Mouse (Mus musculus): Measurements from ENCODE around the gene Usp49.

Gene Usp49

DNA sequence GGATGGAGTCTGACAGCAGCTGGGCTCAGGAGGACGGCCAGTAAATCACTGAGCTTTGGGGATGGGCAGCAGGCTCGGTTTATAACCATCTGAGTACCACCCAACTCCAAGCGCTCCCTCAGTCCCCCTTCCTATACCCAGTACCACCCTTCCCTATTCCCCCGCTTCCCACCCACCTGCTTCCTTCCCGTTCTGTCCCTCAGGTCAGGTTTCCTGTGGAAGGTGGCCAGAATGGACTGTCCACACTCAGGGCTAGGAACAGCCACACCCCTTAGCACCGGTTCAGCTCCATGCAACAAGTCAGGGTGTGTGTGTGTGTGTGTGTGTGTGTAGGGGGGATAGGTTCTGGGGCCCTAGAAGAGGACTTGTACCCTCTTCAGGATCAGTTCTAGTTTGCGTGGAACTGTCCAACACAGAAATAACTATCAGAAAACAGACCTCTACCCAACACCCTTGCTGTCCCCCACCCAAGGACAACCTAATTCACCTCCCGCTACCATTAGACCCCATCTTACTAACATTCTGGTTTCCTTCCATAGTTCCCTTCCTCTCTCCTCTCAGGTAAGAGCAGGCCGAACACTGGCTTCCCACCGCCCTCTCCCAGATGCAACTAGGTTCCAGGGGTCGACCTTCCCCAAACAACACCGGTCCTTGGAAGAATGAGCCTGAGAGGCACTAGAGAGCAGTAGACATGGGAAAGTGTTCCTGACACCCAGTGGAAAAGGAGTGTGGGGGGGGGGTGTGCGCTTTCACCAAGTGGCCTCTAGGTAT is 63.4 kb downstream of the Usp49 start:
- DNase-seq (ENCODE audit: low read depth, low spot score), result no peak

DNA sequence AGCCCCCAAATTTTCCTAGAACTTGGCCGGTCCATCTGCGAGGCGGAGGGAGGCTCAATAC is 63.8 kb downstream of the Usp49 start, which contains the start of gene Gm21981:
Gene Gm21981 (minus strand): TSS at position 14 of the 61 bp plus-strand sequence.
- DNase-seq (ENCODE audit: low read depth, low spot score), result no peak

DNA sequence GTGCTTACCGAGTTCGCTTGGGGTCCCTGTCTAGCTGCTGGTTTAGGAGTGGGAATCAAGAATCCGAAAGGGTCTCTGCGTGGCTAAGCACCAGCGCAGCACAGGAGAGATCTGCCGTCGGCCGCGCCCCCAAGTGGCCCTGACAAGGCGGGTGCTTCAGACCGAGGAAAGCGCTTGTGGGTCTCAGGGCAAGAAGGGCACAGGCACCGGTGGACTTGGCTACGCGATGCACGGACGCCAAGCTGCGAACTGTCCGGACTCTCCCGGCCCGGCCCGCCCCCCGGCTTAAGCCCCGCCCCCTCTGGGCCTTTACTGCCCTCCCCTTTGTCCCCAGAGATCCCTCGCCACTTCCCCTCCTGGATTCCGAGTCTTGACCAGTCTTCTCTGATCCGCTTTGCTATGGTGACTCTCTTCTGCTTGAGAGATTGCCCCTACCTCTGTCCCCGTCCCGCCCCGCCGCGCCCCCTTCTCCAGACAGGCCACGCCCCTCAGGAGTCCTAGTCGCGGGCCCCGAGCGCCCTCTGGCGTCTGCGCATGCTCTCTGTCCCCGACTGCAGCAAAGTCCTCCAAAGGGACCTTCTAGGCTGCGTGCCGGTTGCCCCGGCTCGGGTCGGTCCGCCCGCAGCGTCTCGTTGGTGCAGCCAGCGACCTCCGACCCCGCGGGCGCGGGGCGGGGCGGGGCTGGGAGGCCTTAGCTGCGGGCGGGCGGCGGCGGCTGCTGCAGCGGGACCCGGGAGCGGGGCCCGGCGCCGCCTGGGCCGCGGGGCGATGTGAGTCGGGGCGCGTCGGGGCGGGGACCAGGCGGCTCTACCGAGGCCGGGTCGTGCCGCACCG is 64.2 kb downstream of the Usp49 start, which contains the start of gene Prickle4:
Gene Prickle4 (minus strand): TSS at position 234 of the 834 bp plus-strand sequence.
- DNase-seq (ENCODE audit: low read depth, low spot score), result peak; percentile 98

DNA sequence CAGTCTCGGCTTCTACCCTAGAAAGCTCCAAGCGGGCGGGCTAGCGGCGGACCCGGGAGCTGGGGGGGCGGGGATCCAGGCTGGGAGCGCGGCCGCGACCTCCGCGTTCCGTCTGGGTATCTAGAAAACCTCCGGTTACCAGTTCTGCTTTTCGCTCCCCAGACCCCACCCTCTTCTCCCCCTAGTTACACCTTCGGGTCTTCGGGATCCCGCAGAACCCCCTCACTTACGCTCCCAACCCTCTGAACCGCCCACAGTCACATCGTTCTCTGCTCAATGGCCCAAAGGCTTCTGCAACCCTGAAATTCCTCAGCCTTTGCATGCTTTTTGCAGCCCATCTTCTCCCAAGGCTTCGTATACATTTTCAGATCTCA is 64.8 kb downstream of the Usp49 start:
- peak; percentile 47 for DNase-seq (ENCODE audit: low read depth, low spot score)

DNA sequence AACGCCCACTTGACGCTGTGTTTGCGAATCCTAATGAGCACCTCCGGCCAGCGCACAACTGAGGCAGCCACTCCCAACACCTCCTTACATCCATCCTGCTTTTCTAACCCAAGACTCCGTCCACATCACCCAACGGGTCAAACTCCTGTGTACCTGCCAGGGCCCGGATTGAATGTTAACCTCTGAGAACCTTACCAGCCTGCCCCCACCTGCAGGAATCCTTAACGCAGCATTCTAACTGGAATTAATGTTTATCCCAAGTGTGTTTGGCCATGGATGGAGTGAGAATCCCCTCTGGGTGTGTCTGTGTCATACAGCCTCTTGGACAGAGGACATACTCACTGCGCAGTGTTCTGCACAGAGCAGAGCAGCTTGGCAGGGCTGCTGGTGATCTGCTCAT is 67.7 kb downstream of the Usp49 start:
- DNase-seq (ENCODE audit: low read depth, low spot score), result no peak

DNA sequence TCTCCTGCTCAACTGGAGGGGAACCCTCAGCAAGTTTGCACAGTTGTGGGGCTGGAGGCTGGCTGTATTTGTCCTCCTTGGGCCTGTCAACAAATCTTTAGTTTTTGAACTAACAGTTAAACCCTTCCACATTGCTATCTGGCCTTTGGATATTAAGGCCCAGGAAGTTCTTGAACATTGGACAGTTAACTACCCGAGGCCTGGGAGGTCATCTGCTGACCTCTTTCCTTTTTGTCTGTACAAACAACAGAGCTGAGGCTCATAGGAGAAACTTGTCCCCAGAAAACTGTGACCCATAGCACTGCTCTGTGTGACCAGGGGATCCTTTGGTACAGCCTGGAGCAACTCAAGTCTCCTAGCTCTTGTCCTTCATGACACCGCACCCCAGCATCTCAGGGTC is 68.6 kb downstream of the Usp49 start:
- DNase-seq (ENCODE audit: low read depth, low spot score), result no peak

DNA sequence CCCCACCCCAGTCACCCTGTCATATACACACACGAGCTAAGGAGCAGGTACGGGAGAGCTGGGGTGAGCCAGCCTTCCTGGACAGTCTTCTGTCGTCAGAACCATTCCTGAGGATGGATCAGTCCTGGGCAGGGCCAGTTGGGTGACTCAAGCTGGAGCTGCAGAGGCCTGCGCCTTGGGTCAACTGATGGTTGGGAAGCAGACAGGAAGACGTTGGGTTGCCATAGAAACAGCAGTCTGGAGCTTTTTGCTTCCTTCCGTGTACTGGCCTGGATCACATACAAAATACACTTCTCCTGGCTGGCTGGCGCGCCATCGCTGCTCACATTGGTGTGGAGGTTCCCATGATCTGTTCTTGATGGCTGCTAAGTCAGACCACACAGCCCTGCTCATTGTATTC is 71.3 kb downstream of the Usp49 start:
- peak; percentile 72 for DNase-seq (ENCODE audit: low read depth, low spot score)

DNA sequence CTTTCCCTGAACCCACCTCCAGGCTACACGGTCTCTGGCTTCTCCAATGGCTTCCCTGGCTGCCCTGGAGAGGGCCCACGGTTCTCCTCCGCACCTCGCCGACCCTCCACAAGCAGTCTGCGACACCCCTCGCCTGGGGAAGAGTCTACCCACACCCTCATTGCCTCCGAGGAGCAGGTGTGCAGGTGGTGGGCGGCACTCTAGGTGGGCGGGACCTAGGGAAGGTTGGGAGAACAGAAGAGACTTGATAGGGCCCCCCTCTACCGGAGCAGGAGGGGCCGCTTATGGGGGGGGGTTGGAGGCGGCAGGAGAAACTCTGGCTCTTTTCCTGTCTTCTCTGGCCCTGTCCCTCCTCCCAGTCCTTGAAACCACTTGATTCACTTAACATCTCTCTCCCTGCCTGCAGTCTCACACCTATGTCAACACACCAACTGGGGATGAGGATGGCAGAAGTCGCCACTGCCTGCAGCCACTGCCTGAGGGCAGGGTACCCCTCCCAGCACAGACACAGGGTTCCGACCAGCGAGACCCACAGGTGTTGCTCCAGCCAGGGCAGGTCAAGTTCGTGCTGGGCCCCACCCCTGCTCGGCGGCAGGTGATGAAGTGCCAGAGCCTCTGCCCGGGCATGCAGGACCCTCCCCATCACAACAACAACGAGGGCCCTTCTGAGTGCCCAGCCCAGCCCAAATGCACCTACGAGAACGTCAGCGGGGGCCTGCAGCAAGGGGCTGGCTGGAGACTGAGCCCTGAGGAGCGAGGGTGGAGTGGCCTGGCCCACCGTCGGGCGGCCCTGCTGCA is 72.3 kb downstream of the Usp49 start:
- no peak for DNase-seq (ENCODE audit: low read depth, low spot score)

DNA sequence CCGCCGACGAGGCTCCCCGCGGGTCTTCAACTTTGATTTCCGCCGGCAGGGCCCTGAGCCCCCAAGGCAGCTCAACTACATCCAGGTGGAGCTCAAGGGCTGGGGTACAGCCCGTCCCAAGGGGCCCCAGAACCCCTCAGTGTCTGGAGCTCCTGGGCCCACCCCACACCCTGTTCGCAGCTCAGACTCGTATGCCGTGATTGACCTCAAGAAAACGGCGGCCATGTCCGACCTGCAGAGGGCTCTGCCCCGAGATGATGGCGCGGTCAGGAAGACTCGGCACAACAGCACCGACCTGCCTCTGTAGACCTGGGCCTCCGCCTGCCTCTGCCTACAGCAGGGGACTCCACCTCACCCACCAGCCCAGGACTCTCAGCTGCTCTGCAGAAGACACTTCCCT is 73.1 kb downstream of the Usp49 start:
- no peak for DNase-seq (ENCODE audit: low read depth, low spot score)

DNA sequence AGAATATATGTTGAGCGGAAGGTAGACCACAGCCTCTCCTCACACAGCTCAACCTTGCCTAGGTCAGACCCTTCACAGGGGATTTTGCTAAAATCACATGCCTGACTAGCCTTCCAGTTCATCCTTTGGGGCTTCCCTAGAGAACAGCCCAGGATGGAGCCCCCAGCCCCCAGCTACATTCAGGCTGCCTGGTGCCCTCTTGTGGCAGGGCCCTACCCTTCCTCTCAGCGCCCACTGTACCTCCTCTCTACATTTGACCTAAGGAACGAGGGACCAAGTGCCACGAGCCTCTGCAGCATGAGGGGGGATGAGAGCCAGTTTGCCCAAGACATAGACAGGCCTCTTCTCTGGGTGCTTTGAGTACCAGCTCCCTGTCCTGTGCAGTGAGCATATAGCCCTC is 74.2 kb downstream of the Usp49 start:
- DNase-seq (ENCODE audit: low read depth, low spot score), result no peak

DNA sequence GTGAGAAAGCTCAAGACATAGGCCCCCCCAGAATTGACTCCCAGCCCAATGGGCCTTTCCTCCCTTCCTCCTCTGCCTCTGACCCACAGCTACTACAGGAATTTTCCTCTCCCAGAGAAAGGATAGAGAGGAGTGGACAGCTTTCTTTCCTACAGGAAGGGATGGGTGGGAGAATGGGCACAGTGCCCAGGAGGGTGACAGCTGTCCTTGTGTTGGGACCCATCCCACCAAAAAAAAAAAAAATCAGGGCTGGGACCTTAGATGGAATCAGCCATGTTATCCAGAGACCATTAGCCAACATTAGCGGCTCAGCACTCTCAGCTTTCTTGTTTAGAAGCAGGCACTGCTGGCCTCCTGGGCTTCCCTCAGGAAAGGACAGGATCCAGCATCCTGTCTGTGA is 75.7 kb downstream of the Usp49 start:
- DNase-seq (ENCODE audit: low read depth, low spot score), result no peak

DNA sequence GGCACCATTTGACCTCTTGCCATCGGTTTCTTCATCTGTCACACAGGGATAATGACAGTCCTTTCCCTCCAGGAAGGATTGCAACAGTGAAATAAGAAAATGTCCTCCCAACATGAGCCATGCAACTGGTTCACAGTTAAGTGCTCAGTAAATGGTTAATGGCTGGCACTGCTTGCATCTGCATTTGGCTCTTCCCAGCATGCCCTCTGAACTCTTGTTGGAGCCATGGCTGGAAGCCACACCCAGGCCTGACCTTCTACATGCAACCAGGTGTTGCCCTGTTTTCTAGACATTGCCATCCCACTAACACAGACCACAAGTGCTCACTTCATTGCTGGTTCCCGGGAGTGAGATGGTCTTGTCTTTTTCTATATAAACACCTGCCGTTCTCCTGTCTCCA is 77.5 kb downstream of the Usp49 start:
- DNase-seq (ENCODE audit: low read depth, low spot score), result no peak

DNA sequence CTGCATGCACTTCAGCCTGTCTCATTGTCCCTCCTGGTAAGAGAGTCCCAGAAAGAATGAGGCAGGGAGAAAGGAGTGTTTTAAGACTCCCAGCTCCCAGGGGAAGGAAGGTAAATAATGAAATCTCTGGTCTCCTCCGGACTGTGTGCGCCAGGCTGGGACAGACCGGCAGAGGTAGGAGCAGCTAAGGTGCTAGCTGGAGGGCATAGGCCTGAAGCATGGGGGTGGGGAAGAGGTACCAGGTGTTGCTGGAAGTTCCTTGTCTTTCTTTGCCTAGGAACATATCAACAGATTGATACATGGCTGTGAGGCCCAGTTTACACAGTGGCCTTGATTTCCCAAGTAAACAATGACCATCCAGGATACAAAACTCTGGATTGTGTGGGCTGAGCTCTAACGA is 78.5 kb downstream of the Usp49 start:
- no peak for DNase-seq (ENCODE audit: low read depth, low spot score)

DNA sequence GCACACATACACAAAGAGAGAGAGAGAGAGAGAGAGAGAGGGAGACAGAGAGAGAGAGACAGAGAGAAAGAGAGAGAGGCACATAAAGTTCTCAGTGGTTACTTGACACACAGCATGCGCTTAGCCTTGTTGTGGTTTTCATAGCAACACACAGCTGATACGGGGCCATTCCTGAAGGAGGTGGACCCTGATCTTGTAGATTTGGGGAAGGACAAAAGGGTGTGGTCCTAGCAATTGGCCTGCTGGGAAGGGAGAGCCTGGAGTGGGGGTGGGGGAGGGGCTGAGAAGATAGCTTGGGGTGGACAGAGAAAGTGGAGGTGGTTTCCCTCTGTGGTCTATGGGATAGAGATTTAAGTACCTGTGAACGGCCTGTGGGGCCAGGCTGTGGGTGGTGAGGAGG is 79.5 kb downstream of the Usp49 start:
- DNase-seq (ENCODE audit: low read depth, low spot score), result no peak

DNA sequence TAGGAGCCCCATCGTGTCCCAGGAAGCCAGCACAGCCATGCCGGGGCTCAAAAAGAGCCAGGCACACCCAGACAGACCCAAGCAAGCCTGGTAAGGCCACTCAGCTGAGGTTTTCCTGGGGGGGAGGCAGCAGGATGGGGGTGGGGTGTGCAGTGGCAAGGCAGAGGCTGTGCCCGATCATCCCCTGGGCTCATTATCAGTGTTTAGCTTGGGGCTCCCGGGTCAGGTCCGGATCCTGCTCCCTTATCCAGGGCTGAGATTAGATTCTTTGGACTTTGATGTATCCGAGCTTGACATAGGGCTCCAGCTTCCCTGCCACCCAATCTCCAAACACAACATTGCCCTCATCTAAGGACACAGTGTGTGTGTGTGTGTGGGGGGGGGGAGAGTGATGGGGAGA is 81.4 kb downstream of the Usp49 start:
- no peak for DNase-seq (ENCODE audit: low read depth, low spot score)

DNA sequence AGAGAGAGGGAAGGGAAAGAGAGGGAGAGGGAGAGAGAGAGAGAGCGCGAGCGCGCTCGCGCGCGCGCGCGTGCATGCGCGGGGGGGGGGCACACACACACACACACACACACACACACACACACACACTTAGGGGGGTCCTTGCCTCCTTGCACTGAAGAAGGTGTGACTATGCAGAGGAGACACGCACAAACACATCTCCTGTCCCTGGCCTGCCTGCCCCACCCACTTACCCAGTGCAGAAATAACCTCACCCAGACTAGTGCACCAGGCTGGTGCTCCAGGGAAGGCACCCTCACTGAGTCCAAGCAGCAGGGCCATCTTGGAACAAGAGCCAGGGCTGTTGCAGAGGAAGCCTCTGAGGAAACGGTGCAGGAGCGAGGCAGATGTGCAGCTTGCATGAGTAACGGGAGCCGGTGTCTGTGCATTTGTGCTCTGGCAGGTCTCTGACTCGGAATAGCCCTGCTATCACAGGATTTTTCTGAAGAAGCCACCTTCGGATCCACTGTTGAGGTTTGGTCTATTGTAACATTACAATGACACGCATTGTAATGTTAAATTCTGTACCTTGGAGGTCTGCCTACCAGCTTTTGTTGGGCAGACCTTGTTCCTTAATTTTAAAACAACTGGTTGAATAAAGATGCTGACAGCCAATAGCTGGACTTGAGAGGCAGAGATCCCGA is 82.5 kb downstream of the Usp49 start:
- no peak for DNase-seq (ENCODE audit: low read depth, low spot score)

DNA sequence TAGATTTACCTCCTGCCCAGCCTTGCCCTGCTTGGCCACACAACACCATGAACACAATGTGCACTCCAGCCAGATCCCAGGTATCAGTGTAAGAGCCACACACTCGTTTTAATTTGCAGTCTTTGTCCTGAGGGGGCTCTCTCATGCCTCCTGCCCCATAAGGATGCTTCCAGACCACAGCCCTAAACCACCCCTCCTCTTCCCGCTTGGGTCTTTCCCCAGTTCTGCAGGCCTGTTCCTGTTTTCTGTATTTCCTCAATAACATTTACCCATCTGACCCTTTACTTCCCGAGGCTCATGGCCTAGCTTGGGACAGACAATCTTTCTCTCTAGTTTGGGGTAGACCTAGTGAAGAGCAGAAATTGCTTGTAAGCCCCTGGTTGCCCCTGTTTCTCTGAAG is 84.5 kb downstream of the Usp49 start:
- no peak for DNase-seq (ENCODE audit: low read depth, low spot score)

DNA sequence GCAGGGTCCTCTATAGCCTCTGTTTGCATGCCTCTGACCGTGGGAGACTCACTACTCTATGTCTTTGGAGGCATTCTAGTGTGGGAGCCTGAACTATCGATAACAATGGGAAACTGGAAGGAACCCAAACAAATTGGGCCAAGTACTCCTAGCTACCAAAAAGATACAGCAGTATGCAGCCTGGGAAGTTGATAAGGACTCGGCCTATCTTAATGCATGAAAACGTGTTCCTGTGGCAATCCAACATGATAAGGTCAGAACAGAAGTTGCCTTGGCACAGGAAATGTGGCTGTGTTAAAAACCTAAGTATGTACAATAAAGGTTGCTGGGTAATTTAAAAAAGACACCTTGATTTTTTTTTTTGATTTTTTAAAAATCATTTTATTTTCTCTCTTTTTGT is 90.7 kb downstream of the Usp49 start:
- DNase-seq (ENCODE audit: low read depth, low spot score), result no peak

DNA sequence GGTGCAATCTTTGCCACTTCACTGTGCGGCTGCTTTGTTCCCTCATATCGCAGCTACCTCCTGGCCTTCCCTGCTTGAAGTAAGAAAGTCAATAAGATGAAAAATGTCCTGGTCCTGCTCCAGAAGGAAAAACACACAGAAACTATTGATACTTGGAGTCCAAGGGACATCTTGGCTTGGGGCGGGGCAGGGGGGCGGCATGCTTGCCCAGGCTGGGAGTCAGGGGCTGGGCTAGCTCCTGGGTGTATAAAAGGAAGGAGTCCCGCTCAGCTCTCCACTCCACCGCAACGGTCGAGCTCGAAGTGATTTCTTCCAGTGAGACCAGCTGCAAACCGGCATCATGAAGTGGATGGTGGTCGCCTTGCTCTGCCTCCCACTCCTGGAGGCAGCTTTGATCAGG is 96.1 kb downstream of the Usp49 start, which contains the start of gene Pgc:
Gene Pgc (plus strand): TSS at position 277 of the 400 bp plus-strand sequence.
- DNase-seq (ENCODE audit: low read depth, low spot score), result no peak

DNA sequence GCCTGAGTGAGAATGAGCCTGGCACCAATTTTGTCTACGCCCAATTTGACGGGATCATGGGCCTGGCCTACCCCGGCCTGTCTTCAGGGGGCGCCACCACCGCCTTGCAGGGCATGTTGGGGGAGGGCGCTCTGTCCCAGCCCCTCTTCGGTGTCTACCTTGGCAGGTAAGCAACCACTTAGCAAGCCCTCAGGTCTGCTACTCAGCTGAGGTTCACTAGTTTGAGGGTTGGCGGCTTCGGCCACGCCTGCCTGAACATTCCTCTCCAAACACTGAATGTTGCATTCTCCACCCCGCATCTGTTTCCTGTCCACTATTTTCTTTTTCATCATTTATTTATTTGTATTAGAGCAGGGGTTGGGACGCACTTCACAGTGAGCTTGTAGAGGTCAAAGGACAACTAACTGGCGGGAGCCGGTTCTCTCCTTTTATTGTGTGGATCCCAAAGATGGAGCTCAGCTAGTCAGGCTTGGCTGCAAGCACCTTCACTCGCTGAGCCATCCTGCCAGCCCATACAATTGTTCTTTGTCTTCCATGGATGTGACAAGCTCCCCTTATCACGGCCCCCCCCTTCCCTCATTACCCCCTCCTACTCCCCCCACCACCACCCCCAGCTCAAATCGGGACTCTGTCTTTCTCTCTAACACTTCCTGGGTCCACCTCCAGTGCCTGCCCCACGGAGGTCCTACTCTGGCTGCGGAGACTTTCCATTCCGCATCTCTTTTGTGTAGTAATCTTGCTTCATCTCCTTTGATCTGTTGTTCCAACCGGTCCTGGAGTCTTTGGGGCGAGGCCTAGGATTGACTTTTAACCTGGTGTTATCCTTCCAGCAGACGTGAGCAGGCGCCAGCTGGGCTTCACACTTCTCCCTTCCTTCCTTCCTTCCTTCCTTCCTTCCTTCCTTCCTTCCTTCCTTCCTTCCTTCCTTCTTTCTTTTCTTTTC is 100.4 kb downstream of the Usp49 start:
- DNase-seq (ENCODE audit: low read depth, low spot score), result no peak

DNA sequence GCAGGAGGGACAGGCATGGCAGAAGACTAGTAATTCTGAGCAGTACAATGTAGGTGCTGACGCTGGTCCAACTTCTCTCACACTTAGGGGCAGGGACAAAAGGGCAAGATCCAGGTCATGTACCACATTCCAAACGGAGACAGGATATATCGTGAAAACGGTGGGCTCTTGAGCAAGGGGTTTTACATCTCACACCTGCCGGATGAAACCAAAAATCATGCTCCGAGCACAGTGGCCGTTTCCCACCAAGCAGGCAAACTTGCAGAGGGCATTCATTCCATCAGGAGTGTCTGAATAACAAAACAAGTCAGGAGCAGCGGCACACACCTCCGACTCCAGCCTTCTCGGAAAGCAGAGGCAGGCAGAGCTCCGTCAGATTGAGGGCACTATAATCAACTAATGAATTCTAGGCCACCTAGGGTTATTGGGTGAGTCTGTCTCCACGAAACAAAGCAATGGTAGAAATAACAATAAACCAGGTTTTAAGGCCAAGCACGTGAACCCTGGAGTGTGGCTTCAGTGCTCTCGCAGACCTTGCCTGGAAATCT is 105.1 kb downstream of the Usp49 start:
- no peak for DNase-seq (ENCODE audit: low read depth, low spot score)
